Mouse (Mus musculus): ENCODE data around the gene Afg3l1.
A peak's percentile ranks its signal among the peaks of the same experiment; 100 is the strongest.
"Not testable (repeated sequence)": the region's sequence is repeated elsewhere in the genome, so short reads cannot be mapped to it uniquely, and the experiment has no call there.

Afg3l1 gene

GRCm38 (mm10) chr8:123518172-123518571, 40.5 kb downstream of the Afg3l1 start:
- no peak for DNase-seq

DNA sequence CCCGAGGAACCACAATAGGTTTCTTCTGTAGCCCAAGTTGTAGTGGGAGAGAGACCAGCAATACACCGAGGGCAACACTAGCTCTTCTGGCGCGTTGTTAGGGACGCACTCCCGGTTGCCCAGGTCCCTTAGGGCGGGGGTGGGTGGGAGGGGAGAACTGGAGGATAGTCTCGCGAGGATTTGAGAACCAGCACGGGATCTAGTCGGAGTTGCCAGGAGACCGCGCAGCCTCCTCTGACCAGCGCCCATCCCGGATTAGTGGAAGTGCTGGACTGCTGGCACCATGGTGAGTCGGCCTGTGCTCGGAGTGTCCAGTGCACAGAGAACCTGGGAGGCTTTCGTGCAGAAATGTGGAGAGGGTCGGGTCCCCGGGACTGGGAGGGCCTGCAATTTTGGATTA, 41.0 kb downstream of the Afg3l1 start, which contains the start of gene Gas8:
TSS of gene Gas8 (plus strand) at position 168 of the 400 bp plus-strand sequence.
- peak; percentile 91 to 92 for DNase-seq

DNA sequence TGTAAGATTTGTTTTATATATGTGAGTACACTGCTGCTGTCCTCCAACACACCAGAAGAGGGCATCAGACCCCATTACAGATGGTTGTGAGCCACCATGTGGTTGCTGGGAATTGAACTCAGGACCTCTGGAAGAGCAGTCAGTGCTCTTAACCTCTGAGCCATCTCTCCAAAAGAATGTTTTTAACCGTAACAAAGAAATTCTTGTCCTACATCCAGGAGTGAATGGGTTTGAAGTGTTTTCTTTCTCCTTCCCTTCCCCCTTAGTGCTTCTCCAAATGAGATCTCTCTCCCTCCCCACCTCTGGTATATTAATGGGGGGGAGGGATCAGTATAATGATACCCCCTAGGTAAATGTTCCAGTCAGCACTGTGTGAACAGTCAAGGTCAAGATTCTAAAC, 42.3 kb downstream of the Afg3l1 start:
- DNase-seq, result not testable (repeated sequence)

GRCm38 (mm10) chr8:123527720-123528489, 50.2 kb downstream of the Afg3l1 start:
- no peak for DNase-seq

DNA sequence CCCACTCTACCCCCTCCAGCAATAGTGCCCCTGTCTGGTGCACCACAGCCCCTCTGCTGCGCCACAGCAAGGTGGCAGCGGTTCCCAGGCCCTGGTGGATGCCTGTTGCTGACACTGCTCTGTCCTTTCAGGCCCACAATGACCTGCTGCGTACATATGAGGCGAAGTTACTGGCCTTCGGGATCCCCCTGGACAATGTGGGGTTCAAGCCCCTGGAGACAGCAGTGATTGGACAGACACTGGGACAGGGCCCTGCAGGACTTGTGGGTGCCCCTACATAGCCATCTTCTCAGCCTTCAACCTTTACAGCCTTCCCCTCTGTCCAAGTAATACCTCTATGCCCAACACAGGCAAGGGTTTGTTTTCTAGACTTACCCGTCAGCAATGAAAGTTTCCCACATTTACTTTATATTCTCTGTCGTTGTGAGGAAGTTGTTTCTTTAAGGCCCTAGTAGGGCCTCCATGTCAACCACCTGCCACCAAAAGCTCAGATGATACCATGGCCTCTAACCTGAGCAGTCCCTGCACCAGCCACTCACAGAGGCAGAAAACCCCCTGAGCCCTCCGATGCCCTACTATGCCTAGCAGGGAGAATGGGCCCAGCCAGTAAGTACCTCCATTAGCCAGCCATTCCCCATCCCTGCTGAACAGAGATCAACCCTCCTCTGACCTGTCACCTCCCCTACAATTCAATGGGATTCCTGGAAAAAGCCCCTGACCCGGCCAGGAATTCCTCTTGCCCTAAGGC, 58.7 kb downstream of the Afg3l1 start:
- no peak for DNase-seq

DNA sequence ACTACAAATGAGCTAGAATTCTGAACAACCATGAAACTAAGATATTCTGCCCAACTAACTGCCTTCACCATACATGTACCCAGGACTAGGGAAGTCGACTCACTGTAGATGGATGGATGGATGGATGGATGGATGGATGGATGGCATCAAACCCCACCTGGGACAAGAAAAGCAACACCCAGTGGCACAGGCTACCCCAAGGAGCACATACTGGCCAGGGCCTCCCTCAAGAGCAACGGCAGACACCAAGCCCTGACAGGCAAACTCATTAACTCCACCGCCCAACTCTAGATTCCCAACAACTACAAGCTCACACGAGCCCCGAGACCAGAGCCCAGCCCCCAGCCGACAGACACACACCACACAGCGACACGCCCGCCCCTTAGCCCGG, 59.3 kb downstream of the Afg3l1 start:
- DNase-seq, result no peak

- DNase-seq, result peak; percentile 34 to 45
Observed at GRCm38 (mm10) chr8:123537641-123538040, 59.9 kb downstream of the Afg3l1 start.
